Mouse (Mus musculus) MEL (cell line): ENCODE data around the gene Bmp2k. TPM values are rescaled to one million over a fixed set of nuclear protein-coding genes. Genes with fewer than 3 reads are reported as not detected.

Experiments used
- DNase-seq: peaks from one replicate; pipeline ENCODE4 v3.0.0; 2011; ENCODE audit warnings: low read depth, low spot score
- H3K27ac ChIP-seq: 2 replicates; pipeline ENCODE4 v1.5.1; 2012; ENCODE audit warnings: low read depth, mild to moderate bottlenecking, control low read depth, low read length, moderate library complexity; ENCODE audit not compliant: control insufficient read depth
- H3K27me3 ChIP-seq, 2 experiments: fragments of 150-350 bp in 1 of 2; sonication (generic) in 1 of 2; 2 replicates each; pipeline ENCODE4 v1.6.1; 2012; ENCODE audit warnings: low read length in 2 of 2, mild to moderate bottlenecking in 2 of 2, improper control_type of control experiment in 1 of 2, moderate library complexity in 1 of 2; ENCODE audit not compliant: insufficient read depth in 2 of 2, control insufficient read depth in 1 of 2
- H3K36me3 ChIP-seq, 2 experiments: 2 replicates each; pipeline ENCODE4 v1.6.1; 2012 to 2014; ENCODE audit warnings: low read length in 2 of 2, improper control_type of control experiment in 1 of 2, inconsistent platforms in 1 of 2, mild to moderate bottlenecking in 1 of 2; ENCODE audit not compliant: insufficient read depth in 2 of 2, control insufficient read depth in 1 of 2
- H3K4me1 ChIP-seq, 2 experiments: fragments of 150-350 bp in 1 of 2; sonication (generic) in 1 of 2; 2 replicates each; pipeline ENCODE4 v1.6.1; 2012; ENCODE audit warnings: low read length in 2 of 2, improper control_type of control experiment in 1 of 2, mild to moderate bottlenecking in 1 of 2; ENCODE audit not compliant: insufficient read depth in 2 of 2, control insufficient read depth in 1 of 2
- H3K4me3 ChIP-seq, 2 experiments: fragments of 150-350 bp in 1 of 2; sonication (generic) in 1 of 2; 2 replicates each; pipeline ENCODE4 v1.5.1; 2012; ENCODE audit warnings: low read depth in 2 of 2, low read length in 2 of 2, mild to moderate bottlenecking in 2 of 2, moderate library complexity in 2 of 2, control low read depth in 1 of 2, improper control_type of control experiment in 1 of 2; ENCODE audit not compliant: control insufficient read depth in 1 of 2, insufficient read depth in 1 of 2
- H3K79me2 ChIP-seq: 2 replicates; pipeline ENCODE4 v1.6.1; 2012; ENCODE audit warnings: mild to moderate bottlenecking, low read length, moderate library complexity; ENCODE audit not compliant: control insufficient read depth, poor library complexity, insufficient read depth
- H3K9ac ChIP-seq: 2 replicates; pipeline ENCODE4 v1.6.1; 2012; ENCODE audit warnings: low read depth, mild to moderate bottlenecking, control low read depth, low read length, moderate library complexity; ENCODE audit not compliant: control insufficient read depth, poor library complexity, severe bottlenecking
- H3K9me3 ChIP-seq: fragments of 150-350 bp; sonication (generic); replicated peaks from 2 replicates; pipeline ENCODE4 v1.6.1; 2012; ENCODE audit warnings: mild to moderate bottlenecking, low read length, improper control_type of control experiment, moderate library complexity; ENCODE audit not compliant: insufficient read depth
- BHLHE40 ChIP-seq: IDR thresholded peaks from 2 replicates; pipeline ENCODE4 v1.6.1; 2012; ENCODE audit warnings: low read depth, mild to moderate bottlenecking, inconsistent platforms, low read length, improper control_type of control experiment, borderline replicate concordance
- CHD1 ChIP-seq: IDR thresholded peaks from 2 replicates; pipeline ENCODE4 v1.6.1; 2012; ENCODE audit warnings: low read depth, mild to moderate bottlenecking, inconsistent platforms, low read length, improper control_type of control experiment
- CTCF ChIP-seq, 3 experiments: IDR thresholded peaks in 2 of 3; conservative IDR thresholded peaks in 1 of 3; 2 replicates each; pipeline ENCODE4 v1.5.1; 2011 to 2012; ENCODE audit warnings: low read length in 3 of 3, low read depth in 2 of 3, mild to moderate bottlenecking in 2 of 3, improper control_type of control experiment in 1 of 3, inconsistent platforms in 1 of 3, mixed read lengths in 1 of 3, moderate library complexity in 1 of 3; ENCODE audit not compliant: control insufficient read depth in 1 of 3, insufficient read depth in 1 of 3, poor library complexity in 1 of 3, severe bottlenecking in 1 of 3
- E2F4 ChIP-seq: IDR thresholded peaks from 2 replicates; pipeline ENCODE4 v1.6.1; 2011; ENCODE audit warnings: low read depth, low read length, improper control_type of control experiment, borderline replicate concordance
- ELF1 ChIP-seq: IDR thresholded peaks from 2 replicates; pipeline ENCODE4 v1.6.1; 2014; ENCODE audit warnings: low read depth, mild to moderate bottlenecking, inconsistent platforms, low read length, improper control_type of control experiment, moderate library complexity
- EP300 ChIP-seq, 2 experiments: IDR thresholded peaks; 2 replicates each; pipeline ENCODE4 v1.6.1; 2011; ENCODE audit warnings: improper control_type of control experiment in 2 of 2, low read length in 2 of 2, low read depth in 1 of 2, mild to moderate bottlenecking in 1 of 2
- ETS1 ChIP-seq: IDR thresholded peaks from 2 replicates; pipeline ENCODE4 v1.6.1; 2012; ENCODE audit warnings: low read depth, mild to moderate bottlenecking, inconsistent platforms, low read length, improper control_type of control experiment, moderate library complexity
- HCFC1 ChIP-seq: IDR thresholded peaks from 2 replicates; pipeline ENCODE4 v1.6.1; 2012; ENCODE audit warnings: low read depth, mild to moderate bottlenecking, inconsistent platforms, low read length, improper control_type of control experiment, moderate library complexity
- JUND ChIP-seq: IDR thresholded peaks from 2 replicates; pipeline ENCODE4 v1.6.1; 2011; ENCODE audit warnings: low read depth, mild to moderate bottlenecking, improper control_type of control experiment, low read length
- KAT2A ChIP-seq: conservative IDR thresholded peaks from 2 replicates; pipeline ENCODE4 v1.6.1; 2012; ENCODE audit warnings: low read depth, low read length, improper control_type of control experiment, inconsistent platforms
- MAFK ChIP-seq: IDR thresholded peaks from 2 replicates; pipeline ENCODE4 v1.6.1; 2011; ENCODE audit warnings: low read depth, mild to moderate bottlenecking, low read length, improper control_type of control experiment, borderline replicate concordance
- MXI1 ChIP-seq: IDR thresholded peaks from 2 replicates; pipeline ENCODE4 v1.6.1; 2011; ENCODE audit warnings: mild to moderate bottlenecking, low read depth, low read length, improper control_type of control experiment
- MYB ChIP-seq: IDR thresholded peaks from 2 replicates; pipeline ENCODE4 v1.6.1; 2011; ENCODE audit warnings: mild to moderate bottlenecking, low read depth, low read length, improper control_type of control experiment
- MYC ChIP-seq: IDR thresholded peaks from 2 replicates; pipeline ENCODE4 v1.6.1; 2011; ENCODE audit warnings: low read depth, mild to moderate bottlenecking, low read length, improper control_type of control experiment, moderate library complexity
- NELFE ChIP-seq: IDR thresholded peaks from 2 replicates; pipeline ENCODE4 v1.6.1; 2011; ENCODE audit warnings: low read depth, low read length, improper control_type of control experiment
- NRF1 ChIP-seq: IDR thresholded peaks from 2 replicates; pipeline ENCODE4 v1.6.1; 2014; ENCODE audit warnings: low read depth, mild to moderate bottlenecking, inconsistent platforms, low read length, improper control_type of control experiment, moderate library complexity; ENCODE audit not compliant: poor library complexity, insufficient read depth, severe bottlenecking
- POLR2AphosphoS5 ChIP-seq: IDR thresholded peaks from 2 replicates; pipeline ENCODE4 v1.6.1; 2012; ENCODE audit warnings: low read depth, borderline replicate concordance, mild to moderate bottlenecking, inconsistent platforms, low read length, moderate library complexity, mixed read lengths
- RAD21 ChIP-seq: IDR thresholded peaks from 2 replicates; pipeline ENCODE4 v1.6.1; 2011; ENCODE audit warnings: mild to moderate bottlenecking, low read depth, low read length, improper control_type of control experiment
- RCOR1 ChIP-seq: IDR thresholded peaks from 2 replicates; pipeline ENCODE4 v1.6.1; 2012; ENCODE audit warnings: low read depth, mild to moderate bottlenecking, inconsistent platforms, low read length, improper control_type of control experiment
- SMC3 ChIP-seq: IDR thresholded peaks from 2 replicates; pipeline ENCODE4 v1.6.1; 2011; ENCODE audit warnings: low read depth, low read length, improper control_type of control experiment
- TAL1 ChIP-seq: IDR thresholded peaks from 2 replicates; pipeline ENCODE4 v1.6.1; 2012; ENCODE audit warnings: mild to moderate bottlenecking, inconsistent platforms, low read length, moderate library complexity, mixed read lengths
- UBTF ChIP-seq: IDR thresholded peaks from 2 replicates; pipeline ENCODE4 v1.6.1; 2012; ENCODE audit warnings: low read depth, mild to moderate bottlenecking, inconsistent platforms, low read length, improper control_type of control experiment, moderate library complexity, borderline replicate concordance; ENCODE audit not compliant: insufficient read depth
- USF1 ChIP-seq: IDR thresholded peaks from 2 replicates; pipeline ENCODE4 v1.6.1; 2014; ENCODE audit warnings: low read depth, mild to moderate bottlenecking, inconsistent platforms, low read length, improper control_type of control experiment, moderate library complexity
- USF2 ChIP-seq, 2 experiments: IDR thresholded peaks; 2 replicates each; pipeline ENCODE4 v1.6.1; 2011 to 2012; ENCODE audit warnings: improper control_type of control experiment in 2 of 2, low read length in 2 of 2, borderline replicate concordance in 1 of 2, inconsistent platforms in 1 of 2, low read depth in 1 of 2, mild to moderate bottlenecking in 1 of 2; ENCODE audit not compliant: insufficient read depth in 1 of 2
- ZC3H11A ChIP-seq: IDR thresholded peaks from 2 replicates; pipeline ENCODE4 v1.6.1; 2012; ENCODE audit warnings: low read depth, mild to moderate bottlenecking, inconsistent platforms, low read length, improper control_type of control experiment
- ZMIZ1 ChIP-seq: IDR thresholded peaks from 2 replicates; pipeline ENCODE4 v1.6.1; 2012; ENCODE audit warnings: low read depth, mild to moderate bottlenecking, inconsistent platforms, low read length, improper control_type of control experiment, moderate library complexity
- polyA plus RNA-seq, 2 experiments: library from polyadenylated mRNA; stranded (reverse) in 1 of 2; unstranded in 1 of 2; fragments of >175 nt in 1 of 2; fragments of >200 nt in 1 of 2; gene quantifications; 2 replicates each; pipeline versions ENCODE4 v1.2.1 to v1.2.4; 2012; ENCODE audit warnings: low replicate concordance in 2 of 2, low read depth in 1 of 2; ENCODE audit not compliant: insufficient read length in 2 of 2, insufficient read depth in 1 of 2, missing spikeins in 1 of 2
- total RNA-seq: library from RNA; depleted of rRNA; stranded (reverse); fragments of 300-350 nt; gene quantifications from 2 replicates; pipeline ENCODE4 v1.2.3, GENCODE M21; 2012

Bmp2k gene
- total and polyA plus RNA-seq, 3 experiments: 10.8 to 16.3 TPM; not detected in 1

- TF ChIP-seq POLR2AphosphoS5: no peak
- no peak for TF ChIP-seq BHLHE40
- no peak for TF ChIP-seq ELF1
- no peak for TF ChIP-seq RAD21
- no peak for TF ChIP-seq ZC3H11A
- TF ChIP-seq KAT2A: no peak
- no peak for TF ChIP-seq MYB
- no peak for TF ChIP-seq MYC
- TF ChIP-seq, all 39 proteins: peak for 0
- H3K36me3 ChIP-seq: peaks cover 0 to 34% of the 10 kb centered on the region in 2 experiments; a peak in 2 of 4 replicates
- H3K4me1 ChIP-seq: peaks cover 17 to 37% of the 10 kb centered on the region in 2 experiments
- no peak for DNase-seq
- peaks cover 2% of the 10 kb centered on the region; the same call in 1 of the 2 replicates for H3K79me2 ChIP-seq
- H3K27me3 ChIP-seq: no peaks in the 10 kb centered on the region
- no peak overlapping the region for H3K4me3 ChIP-seq
- no peaks in the 10 kb centered on the region for H3K9me3 ChIP-seq
- H3K27ac ChIP-seq: peak overlapping the region; percentile 100
- H3K9ac ChIP-seq: no peak overlapping the region; the same call in 1 of the 2 replicates
Measured at GRCm38 (mm10) chr5:96948856-96949527, 48.5 kb upstream of the Bmp2k start.

- Histone ChIP-seq H3K27ac (peak overlapping the region; percentile 100), H3K79me2 (peaks cover 2% of the 10 kb centered on the region; the same call in 1 of the 2 replicates), H3K27me3 (no peaks in the 10 kb centered on the region), H3K9ac (peak overlapping the region; percentile 87), H3K9me3 (no peaks in the 10 kb centered on the region), H3K4me1 (peaks cover 17 to 37% of the 10 kb centered on the region in 2 experiments), H3K4me3 (peak overlapping the region; percentile 57 to 61), H3K36me3 (peaks cover 0 to 34% of the 10 kb centered on the region in 2 experiments; a peak in 2 of 4 replicates)
- peak; percentile 83 for DNase-seq
- TF ChIP-seq UBTF: no peak
- 0 out of 2 replicates have a peak, but pooled peaks have one; percentile 7 for TF ChIP-seq ZC3H11A
- no peak for TF ChIP-seq RAD21
- TF ChIP-seq E2F4: no peak
- peak; percentile 56 for TF ChIP-seq NELFE
- TF ChIP-seq USF2 (IDR thresholded peaks at IDR 0.05; ENCODE audit: borderline replicate concordance in 1 of 2, insufficient read depth in 1 of 2, low read depth in 1 of 2, low read length in 2 of 2): no peak
- no peak; the same call in 1 of the 2 replicates for TF ChIP-seq CHD1
- TF ChIP-seq MYB: no peak
- no peak for TF ChIP-seq MAFK
- TF ChIP-seq NRF1: 0 out of 2 replicates have a peak, but pooled peaks have one; percentile 21
- no peak for TF ChIP-seq USF1
- TF ChIP-seq HCFC1: no peak
- peak; percentile 85 for TF ChIP-seq MXI1
- no peak for TF ChIP-seq SMC3
- no peak for TF ChIP-seq CTCF (IDR thresholded peaks at IDR 0.05 in 2 of 3, conservative IDR thresholded peaks at IDR 0.05 in 1 of 3; ENCODE audit: control insufficient read depth in 1 of 3, insufficient read depth in 1 of 3, low read depth in 2 of 3, low read length in 3 of 3, poor library complexity in 1 of 3, severe bottlenecking in 1 of 3)
- peak; percentile 21; the same call in 1 of the 2 replicates for TF ChIP-seq ZMIZ1
- peak; percentile 76 to 86 for TF ChIP-seq EP300 (IDR thresholded peaks at IDR 0.05; ENCODE audit: low read depth in 1 of 2, low read length in 2 of 2)
- TF ChIP-seq KAT2A: no peak
- no peak for TF ChIP-seq JUND
- TF ChIP-seq RCOR1: peak; percentile 5; the same call in 1 of the 2 replicates
- peak; percentile 69 for TF ChIP-seq TAL1
- peak; percentile 43; the same call in 1 of the 2 replicates for TF ChIP-seq ETS1
Measured at GRCm38 (mm10) chr5:96949839-96950666, 47.4 kb upstream of the Bmp2k start.
